Mouse (Mus musculus) E14TG2a.4 (cell line): ENCODE results near the gene Mast4.

ENCODE experiments used
- CTCF ChIP-seq: conservative IDR thresholded peaks from 2 replicates; pipeline ENCODE4 v1.5.1; 2014; ENCODE audit warnings: low read length
- NANOG ChIP-seq: IDR thresholded peaks from 2 replicates; pipeline ENCODE4 v1.6.1; 2014; ENCODE audit warnings: borderline replicate concordance, low read length, mixed read lengths

DNA sequence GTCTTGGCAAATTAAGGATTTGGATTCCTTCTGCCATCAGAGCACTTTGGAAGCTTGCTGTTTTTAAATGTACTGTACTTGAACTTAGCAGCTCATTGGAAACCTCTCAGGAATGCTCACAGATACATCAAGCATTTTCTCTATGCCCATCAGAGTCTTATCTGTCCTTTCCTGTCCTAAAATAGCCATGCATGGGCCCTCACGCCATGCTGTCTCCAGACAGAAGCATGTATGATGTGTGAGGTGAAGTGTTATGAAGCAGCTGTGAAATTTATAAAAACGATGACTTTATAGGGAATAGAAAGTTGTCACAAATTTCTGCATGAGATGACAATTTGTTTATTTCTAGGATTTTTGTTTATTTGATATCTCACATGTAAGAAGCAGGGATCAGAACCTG is 378.8 kb downstream of the Mast4 start:
- TF ChIP-seq CTCF (no peak), NANOG (no peak)
